Mouse (Mus musculus): ENCODE results near the gene Osgin1.

GRCm38 (mm10) chr8:119439424-119439823 is 5.5 kb downstream of the Osgin1 start:
- TF ChIP-seq CTCF (IDR thresholded peaks at IDR 0.05) (no peak), EP300 (IDR thresholded peaks at IDR 0.05; ENCODE audit: insufficient read depth, low read depth, low read length) (no peak), POLR2A (IDR thresholded peaks at IDR 0.05; ENCODE audit: insufficient read depth, low read depth, low read length) (no peak)
